Mouse (Mus musculus): ENCODE measurements around the gene Nmur1. TPM values are rescaled to one million over a fixed set of nuclear protein-coding genes. Genes with fewer than 3 reads are reported as not detected.
A peak's percentile ranks its signal among the peaks of the same experiment; 100 is the strongest.
"Not testable (repeated sequence)": the region's sequence is repeated elsewhere in the genome, so short reads cannot be mapped to it uniquely, and the experiment has no call there.

The Nmur1 gene
- total RNA-seq (2021): not detected
- long read RNA-seq, experiment 1: 0 reads
- long read RNA-seq, experiment 2: 0 reads

- DNase-seq (ENCODE audit: low spot score in 2 of 2): no peak
Observed at GRCm38 (mm10) chr1:86426128-86426527, at the start of gene Nmur1, which contains the start of gene Tex44. Gene Nmur1, minus strand, starts transcription at chr1:86426228. Gene Tex44, plus strand, starts transcription at chr1:86426329.

GRCm38 (mm10) chr1:86473109-86473760 is 47.2 kb upstream of the Nmur1 start:
- DNase-seq (ENCODE audit: low spot score in 2 of 2): no peak

GRCm38 (mm10) chr1:86472197-86472952 is 46.3 kb upstream of the Nmur1 start:
- DNase-seq (ENCODE audit: low spot score in 2 of 2): no peak

DNA sequence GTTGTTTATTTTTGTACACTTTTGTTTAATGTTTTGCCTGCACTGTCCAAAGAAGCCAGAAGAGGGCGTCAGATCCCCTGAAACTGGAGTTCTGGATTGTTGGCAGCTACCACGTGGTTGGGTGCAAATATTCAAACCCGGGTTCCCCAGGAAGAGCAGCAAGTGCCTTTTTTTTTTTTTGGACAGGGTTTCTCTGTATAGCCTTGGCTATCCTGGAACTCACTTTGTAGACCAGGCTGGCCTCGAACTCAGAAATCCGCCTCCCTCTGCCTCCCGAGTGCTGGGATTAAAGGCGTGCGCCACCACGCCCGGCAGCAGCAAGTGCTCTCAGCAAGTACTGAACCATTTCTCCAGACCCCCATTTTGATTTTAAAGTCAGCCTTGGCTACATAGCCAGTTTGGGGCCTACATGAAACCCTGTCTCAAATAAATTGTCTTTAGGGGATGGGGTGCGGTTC is 45.5 kb upstream of the Nmur1 start:
- not testable (repeated sequence) for DNase-seq (ENCODE audit: low spot score in 2 of 2)

DNA sequence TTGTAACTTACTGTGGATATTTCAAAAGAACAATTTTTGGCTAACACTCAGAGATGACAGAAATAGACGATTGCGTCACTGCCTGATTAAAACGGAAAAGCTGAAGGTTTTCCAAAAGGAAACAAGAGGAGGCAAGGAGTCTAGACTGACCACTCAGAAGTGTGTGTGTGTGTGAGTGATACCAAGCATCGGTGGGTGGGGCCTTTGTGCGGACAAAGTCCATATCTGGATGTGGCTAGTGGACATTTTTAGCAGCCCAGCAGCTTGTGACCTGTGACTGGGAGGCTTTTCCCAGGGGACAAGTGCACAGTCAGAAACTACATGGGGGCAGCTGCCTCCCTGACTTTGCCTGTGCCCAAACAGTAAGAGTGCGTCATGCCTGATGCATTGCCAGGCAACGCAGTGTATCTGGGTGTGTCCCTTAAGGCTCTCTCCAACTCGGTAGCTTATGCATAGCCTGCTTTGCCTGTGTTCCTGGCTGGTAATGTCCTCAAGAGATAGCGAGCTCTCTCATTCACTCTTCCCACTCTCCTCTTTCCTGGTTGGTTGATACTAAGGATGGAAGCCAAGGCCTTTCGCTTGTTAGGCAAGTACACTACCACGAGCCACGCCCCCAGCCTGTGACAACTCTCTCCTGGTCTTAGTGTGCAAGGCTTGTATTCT is 44.6 kb upstream of the Nmur1 start:
- DNase-seq (ENCODE audit: low spot score in 2 of 2): no peak

DNA sequence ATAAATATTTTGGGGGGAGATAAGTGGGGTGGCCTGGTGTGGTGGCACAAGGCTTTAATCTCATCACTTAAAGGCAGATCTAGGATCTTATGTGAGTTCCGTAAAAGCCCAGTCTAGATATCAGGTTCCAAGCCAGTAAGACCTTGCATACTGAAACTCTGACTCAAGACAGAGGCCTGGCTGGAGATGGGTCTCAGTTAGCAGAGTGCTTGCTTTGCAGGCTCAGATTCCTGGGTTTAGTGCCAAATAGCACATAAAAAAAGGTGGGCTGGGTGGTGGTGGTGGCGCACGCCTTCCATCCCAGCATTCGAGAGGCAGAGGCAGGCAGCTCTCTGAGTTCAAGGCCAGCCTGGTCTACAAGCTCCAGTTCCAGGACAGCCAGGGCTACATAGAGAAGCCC is 43.8 kb upstream of the Nmur1 start:
- no peak for DNase-seq (ENCODE audit: low spot score in 2 of 2)

- no peak for DNase-seq (ENCODE audit: low spot score in 2 of 2)
Observed at GRCm38 (mm10) chr1:86467416-86467815, 41.4 kb upstream of the Nmur1 start.

GRCm38 (mm10) chr1:86464875-86465224 is 38.8 kb upstream of the Nmur1 start:
- DNase-seq (ENCODE audit: low spot score in 2 of 2): no peak

- DNase-seq (ENCODE audit: low spot score in 2 of 2): no peak
Observed at GRCm38 (mm10) chr1:86464223-86464874, 38.3 kb upstream of the Nmur1 start.

DNA sequence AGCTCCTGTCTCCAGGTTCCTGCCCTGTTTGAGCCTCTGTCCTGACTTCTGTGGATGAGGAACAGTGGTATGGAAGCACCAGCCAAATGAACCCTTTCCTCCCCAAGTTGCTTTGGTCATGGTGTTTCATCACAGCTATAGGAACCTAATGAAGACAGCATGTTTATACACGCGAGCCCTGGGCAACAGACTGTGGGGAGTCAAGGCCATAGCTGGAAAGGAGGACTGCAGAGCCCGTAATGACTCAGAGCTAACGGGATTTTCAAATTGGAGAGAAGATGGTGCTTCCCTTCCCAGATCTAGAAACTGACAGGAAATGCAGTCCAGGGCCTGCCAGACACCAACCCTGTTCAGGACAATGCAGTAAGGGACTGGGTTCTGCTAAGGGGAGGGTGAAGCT is 33.3 kb upstream of the Nmur1 start:
- DNase-seq (ENCODE audit: low spot score in 2 of 2): no peak

GRCm38 (mm10) chr1:86456892-86457581 is 31.0 kb upstream of the Nmur1 start:
- no peak for DNase-seq (ENCODE audit: low spot score in 2 of 2)

GRCm38 (mm10) chr1:86452713-86453112 is 26.7 kb upstream of the Nmur1 start:
- no peak for DNase-seq (ENCODE audit: low spot score in 2 of 2)

DNA sequence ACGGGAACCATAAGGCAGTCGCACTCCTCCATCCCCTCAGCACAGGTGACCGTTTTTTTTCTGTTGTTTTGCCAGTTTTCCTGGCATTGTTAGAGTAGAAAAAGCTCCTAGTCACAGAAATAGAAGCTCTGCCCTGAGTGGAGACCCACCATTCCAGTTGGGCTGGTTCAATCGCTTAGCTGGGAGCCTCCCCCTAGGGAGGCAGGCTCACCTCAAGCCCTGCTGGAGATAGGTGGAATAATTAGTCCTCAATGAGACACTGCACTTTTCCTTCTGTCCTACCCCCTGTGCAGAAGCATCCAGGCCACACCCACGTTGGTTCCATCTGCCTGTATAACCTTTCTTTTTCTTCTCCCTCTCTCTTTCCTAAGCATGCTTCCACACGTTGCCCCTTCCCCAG is 23.9 kb upstream of the Nmur1 start:
- DNase-seq (ENCODE audit: low spot score in 2 of 2): no peak

- no peak for DNase-seq (ENCODE audit: low spot score in 2 of 2)
Observed at GRCm38 (mm10) chr1:86448272-86448671, 22.2 kb upstream of the Nmur1 start.

GRCm38 (mm10) chr1:86447596-86448171 is 21.7 kb upstream of the Nmur1 start:
- no peak for DNase-seq (ENCODE audit: low spot score in 2 of 2)

DNA sequence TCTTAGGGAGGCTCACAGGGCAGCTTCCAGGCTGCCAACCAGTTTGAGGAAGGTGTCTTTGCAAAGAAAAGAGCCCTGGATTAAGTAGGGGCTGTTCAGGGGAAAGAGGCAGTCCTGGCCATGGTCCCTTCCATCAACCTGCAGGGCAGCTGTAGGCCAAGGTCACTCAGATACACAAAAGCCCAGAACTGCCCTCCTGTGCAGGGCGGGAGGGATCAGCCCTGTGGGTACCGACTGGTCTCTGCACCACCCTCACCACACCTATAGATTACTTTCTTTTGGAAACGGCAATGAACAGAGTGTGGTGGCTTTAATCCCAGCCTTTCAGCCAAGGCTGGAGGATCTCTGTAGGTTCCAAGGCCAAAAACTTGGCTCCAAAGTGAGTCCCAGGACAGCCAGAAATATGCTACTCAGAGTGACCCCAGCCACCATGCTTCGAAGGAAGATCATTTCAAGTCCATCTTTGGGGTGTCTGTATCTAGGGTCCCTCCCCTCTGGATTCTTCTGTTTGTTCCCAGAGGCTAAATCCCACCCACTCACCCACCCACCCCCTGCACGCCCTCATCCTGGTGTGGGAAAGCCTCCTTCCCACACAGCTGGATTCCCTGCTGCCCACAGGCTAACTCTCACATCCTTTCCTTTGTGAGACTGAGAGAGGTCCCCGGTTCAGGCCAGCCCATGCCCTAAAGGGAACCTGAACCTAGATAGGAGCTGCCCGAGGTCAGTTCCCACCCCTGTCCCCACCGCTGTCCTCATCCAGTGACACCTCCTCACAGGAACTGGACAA is 17.6 kb upstream of the Nmur1 start:
- no peak for DNase-seq (ENCODE audit: low spot score in 2 of 2)

- DNase-seq (ENCODE audit: low spot score in 2 of 2): no peak
Observed at GRCm38 (mm10) chr1:86442832-86443231, 16.8 kb upstream of the Nmur1 start.

- peak; percentile 85 to 87 for DNase-seq (ENCODE audit: low spot score in 2 of 2)
Observed at GRCm38 (mm10) chr1:86441980-86442831, 16.2 kb upstream of the Nmur1 start.

GRCm38 (mm10) chr1:86441724-86441979 is 15.6 kb upstream of the Nmur1 start:
- DNase-seq (ENCODE audit: low spot score in 2 of 2): no peak

Data from layer of hippocampus, postnatal 14 days (tissue).